Mouse (Mus musculus): ENCODE measurements around the gene Fhl2.
"Not testable (repeated sequence)": the region's sequence is repeated elsewhere in the genome, so short reads cannot be mapped to it uniquely, and the experiment has no call there.

The Fhl2 gene

DNA sequence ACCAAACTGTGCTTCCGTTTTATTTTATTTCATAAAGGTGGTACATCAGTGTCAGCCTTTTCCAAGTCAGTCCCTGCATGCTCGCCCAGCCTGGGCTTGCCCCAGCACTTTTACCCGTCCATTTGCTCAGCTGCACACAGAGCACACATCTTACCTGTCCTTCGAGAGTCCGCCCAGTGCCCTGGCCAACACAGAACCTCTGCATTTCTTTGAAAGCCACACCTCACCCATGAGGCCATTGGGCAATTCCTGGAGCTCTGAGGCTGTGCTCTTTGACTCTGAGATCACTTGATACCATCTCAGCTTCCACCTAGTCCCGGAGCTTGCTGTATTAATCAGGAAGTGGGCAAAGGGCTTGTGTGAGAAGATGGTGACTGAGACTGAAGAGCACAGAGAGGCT is 51.4 kb downstream of the Fhl2 start:
- no peak for DNase-seq

DNA sequence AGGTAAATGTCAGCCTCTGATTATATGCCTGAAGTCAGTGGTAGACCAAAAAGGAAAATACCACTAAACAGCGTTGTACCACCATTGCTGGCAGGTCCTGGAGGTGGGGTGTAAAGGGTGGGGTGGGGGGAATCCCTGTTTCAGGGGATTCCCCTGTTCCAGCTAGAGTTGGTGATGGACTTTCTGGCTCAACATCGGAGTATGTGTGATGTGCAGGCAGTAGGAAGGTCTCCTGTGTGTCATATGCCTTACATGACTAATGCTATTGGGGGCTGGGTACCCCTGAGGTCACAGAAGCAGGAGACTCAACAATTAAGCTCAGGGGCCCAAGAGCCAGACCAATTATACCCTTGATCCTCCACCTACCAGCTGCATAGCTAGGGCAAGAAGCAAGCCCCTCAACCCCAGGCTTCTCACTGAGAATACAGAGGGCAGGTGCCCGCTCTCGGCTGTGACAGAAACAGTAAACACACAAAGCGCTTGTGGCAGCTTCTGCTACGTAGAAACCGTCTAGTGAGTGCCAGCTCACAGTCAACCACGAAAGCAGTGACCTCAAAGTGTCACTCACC is 52.4 kb downstream of the Fhl2 start:
- DNase-seq = no peak

GRCm38 (mm10) chr1:43143791-43144190 is 53.0 kb downstream of the Fhl2 start:
- DNase-seq = no peak

- no peak for DNase-seq
Observed at GRCm38 (mm10) chr1:43143284-43143683, 53.5 kb downstream of the Fhl2 start.

GRCm38 (mm10) chr1:43142849-43143248 is 53.9 kb downstream of the Fhl2 start:
- DNase-seq = no peak

DNA sequence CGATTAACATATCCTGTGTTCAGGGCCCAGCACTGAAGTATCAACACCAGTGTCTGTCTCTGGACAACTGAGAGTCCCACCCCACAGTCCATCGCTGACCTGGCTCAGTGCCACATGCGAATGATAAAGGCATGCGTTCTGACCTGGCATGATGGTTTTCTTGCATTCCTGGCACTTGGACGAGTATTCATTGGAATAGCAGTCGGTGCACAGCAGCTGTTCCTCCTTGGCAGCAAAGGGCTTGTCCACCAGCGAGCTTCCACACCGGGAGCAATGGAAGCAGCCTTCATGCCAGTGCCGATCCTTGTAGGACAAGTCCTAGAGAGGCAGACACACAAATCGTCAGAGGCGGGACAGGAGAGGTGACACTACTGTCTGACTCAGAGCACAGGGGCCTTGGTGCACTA is 55.2 kb downstream of the Fhl2 start:
- DNase-seq = no peak

DNA sequence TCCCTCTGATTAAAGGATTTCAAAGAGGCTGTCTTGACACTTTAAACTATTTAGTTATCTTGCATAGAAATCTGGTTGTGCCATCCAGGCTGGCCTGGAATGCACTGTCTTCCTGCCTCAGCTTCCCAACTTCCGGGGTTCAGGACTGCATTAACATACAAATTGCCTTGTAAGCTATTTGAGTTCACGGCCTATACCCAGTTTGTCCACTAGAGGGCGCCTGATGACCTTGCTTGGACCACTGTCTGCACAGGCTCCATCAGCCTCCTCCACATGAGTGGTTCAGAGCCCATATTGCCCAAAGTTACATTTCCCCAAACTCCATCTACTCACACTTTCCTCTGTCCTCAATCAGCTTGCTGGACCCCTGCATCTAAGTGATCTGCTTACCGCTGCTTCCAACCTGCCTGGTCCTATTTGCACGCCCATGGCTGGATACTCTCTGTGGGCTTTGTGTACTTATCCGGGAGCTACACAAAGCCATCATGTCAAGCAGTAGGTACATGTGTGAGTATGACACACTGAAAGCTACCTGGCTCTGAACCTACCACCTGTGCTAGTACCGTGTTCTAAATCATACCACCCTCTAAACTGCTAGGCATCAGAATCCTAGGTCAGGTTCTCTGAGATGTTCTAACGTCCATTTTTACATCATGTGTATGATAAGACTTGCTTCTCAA is 57.1 kb downstream of the Fhl2 start:
- DNase-seq = peak; percentile 59

DNA sequence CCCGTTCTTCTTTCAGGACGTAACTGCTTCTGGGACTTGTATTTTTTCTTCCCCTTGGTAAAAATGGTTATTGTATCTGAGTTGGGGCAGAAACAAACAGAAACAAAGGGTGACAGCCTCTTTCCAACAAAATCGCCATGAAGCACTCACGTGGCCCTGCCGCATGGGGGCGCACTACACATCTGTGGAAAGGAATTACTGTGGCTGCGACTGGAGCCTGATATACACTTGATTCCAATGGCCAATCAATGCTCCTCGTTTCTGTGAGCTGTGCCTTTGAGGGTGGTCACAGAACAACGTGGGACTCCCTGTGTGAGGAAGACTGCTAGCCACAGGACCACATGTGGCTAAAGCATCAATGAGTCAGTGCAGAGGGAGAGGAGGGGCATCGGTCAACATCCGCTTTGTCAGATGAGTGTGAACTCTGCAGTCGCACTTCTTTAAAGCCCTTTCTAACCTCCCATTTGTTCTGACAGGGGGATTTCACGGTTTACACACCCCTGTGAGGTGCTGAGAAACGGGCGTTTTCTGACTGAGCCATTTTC is 58.4 kb downstream of the Fhl2 start:
- DNase-seq = no peak

DNA sequence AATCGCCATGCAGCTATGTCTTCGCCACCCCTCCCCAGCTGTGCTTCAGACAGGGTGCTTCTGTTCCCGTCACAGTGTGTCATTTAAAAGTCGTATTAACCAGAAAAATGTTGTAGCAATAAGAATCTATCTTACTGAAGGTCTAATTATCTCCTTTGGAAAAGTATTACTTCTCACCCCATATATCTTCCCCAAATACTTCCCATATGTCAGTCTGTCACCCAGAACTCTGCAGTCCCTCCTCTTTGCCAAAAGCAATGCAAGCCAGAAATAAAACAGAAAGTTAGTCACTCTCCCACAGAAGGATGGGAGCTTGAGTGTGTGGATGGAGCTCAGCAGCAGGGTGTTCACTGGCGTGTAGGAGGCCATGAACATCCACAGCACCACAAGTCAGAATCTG is 59.5 kb downstream of the Fhl2 start:
- no peak for DNase-seq

- not testable (repeated sequence) for DNase-seq
Observed at GRCm38 (mm10) chr1:43136488-43137029, 60.2 kb downstream of the Fhl2 start.

- no peak for DNase-seq
Observed at GRCm38 (mm10) chr1:43131591-43131990, 65.2 kb downstream of the Fhl2 start.

DNA sequence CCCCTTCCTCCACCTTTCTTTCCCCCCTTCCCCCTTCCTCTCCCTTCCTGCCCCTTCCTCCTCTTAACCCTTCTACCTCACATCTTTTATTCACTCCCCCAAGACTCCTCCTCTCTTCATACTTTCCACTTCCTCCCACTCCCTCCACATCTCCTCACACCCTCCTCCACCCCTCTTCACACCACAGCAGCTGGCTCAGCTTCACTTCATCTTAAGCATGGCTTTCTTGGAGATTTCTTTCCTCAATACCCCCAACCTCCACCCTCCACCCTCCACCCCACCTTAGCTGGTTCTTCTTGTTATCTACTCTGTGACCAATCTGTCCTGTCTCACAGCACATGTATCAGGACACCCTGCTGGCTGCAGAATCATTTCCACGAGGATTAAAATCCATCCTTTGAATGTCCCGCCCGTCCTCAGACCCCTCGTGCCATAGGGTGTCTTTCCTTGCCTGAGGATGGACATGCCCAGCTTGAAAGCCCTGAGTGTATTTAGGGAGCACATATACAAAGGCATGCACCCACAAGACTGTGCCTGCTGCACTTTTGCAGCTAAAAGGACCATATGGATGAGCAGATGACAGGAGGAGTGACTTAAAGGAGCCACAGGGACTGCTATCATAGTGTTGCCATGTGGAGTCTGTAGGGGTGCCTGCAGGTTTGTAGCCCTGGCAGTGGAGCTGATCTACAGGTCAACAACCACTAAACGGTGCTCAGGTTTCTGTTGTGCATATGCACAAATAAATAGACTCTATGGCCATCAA is 66.4 kb downstream of the Fhl2 start:
- no peak for DNase-seq

DNA sequence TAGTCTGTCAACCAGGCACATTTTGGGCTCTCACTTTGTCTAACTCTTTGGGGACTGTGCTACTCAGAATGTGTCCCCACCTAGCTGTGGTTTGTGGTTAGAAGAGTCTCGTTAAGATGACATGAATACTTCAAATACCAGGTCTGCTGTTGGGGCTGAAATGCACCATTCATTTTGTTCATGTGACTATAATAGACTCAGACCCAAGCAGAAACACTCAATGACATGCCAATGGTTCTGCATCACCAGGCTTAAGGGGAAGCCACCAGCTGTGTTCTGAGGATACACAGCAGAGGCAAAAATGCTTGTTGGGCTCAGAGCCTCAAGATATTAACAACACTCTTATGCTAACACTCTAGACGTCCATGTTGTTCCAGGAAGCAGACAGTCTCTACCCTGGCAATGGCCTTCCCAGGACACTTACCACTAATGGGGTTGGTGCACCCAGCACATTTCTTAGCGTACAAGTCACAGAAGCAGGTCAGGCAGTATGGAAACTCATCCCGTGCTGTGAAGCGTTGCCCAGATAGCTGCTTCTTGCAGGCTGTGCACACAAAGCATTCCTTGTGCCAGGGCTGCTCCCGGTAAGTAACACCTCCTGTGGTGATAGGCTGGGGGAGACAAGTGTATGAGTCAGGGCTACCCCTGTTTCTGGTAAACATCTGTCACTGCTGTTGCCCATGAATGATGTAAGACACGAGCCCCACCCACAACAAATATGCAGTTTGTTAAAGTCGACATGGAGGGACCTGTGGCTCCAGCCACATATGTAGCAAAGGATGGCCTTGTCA is 68.8 kb downstream of the Fhl2 start:
- no peak for DNase-seq

DNA sequence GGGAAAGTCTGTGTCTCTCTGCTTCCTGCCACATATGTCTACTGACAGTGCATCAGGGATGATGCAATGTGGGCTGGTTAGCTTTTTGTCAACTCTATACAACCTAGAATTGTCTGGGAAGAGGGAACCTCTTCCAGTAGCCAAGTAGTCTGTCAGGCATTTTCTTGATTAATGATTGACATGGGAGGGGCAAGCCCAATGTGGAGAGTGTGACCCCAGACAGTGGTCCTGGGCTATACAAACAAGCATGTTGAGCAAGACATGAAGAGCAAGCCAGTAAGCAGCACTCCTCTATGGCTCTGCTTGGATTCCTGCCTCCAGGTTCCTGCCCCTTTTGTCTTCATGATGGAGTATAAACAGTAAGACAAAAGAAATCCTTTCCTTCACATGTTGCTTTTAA is 69.6 kb downstream of the Fhl2 start:
- no peak for DNase-seq

DNA sequence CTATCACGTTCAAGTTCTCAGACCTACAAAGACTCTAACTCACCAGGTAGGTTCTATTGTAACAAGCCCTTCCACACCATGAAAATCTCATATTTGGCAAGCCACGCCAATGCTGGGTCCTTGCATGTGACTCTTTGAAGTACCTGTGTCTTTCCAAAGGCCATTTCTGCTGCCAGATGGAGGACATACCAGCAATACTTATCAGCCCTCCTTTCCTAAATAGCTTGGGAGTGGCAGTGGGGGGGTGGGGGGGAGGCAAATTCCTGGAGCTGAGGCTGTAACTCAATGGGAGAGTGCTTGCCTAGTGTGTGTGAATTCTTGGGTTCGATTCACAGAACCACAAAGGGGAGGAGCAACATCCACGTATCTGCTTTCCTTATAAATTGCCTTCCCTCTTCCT is 72.1 kb downstream of the Fhl2 start:
- DNase-seq = no peak

- DNase-seq = no peak
Observed at GRCm38 (mm10) chr1:43122616-43123015, 74.2 kb downstream of the Fhl2 start.

DNA sequence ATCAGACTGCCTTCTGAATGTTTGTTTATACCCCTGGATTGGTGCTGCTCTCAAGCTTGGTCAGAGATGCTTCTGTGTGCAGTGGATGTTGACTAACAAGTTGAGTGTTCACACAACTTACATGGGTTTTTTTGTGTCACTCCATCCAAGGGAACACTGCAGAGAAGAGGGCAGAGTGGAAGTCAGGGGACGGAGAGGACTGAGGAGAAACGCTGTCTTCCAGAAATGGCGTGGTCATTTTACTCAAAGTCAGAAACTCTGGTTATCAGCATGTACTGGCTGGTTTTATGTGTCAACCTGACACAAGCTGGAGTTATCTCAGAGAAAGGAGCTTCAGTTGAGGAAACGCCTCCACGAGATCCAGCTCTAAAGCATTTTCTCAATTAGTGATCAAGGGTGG is 75.8 kb downstream of the Fhl2 start:
- no peak for DNase-seq

DNA sequence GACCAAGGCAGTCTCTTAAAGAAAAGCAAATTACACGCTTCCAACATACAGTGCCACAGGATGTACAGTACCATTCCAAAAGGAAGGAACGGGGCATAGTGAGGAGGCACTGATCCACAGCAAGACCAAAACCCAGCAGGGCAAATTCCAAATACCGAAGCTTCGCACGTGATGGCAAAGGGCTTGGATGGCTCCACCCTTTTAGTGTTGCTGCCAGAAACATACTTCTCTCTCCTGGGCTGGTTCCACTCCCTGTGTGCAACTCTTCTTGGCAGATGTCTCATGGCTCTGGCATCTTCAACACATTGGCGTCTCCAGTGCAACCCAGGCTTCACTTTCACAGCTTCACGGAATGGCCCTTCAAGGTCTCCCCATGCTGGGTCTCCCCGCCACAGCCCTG is 79.3 kb downstream of the Fhl2 start:
- DNase-seq = no peak

DNA sequence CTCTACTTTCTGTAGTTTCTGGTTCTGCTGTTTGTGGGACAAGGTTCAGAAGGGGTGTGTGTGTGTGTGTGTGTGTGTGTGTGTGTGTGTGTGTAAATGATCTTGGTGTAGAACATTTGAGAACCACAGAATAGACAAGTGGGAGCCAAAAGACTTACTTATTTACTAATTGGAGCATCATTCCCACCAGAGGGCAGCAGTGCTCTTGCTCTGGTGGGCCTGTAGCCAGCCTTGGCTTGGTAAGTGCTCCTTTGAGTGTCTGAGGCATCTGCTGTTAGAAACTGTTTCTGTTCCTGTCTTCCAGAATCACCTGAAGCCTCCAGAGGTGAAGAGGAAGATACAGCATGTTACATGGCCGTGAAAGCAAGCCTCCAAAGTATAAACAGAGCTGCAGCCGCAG is 83.9 kb downstream of the Fhl2 start:
- peak; percentile 42 for DNase-seq

DNA sequence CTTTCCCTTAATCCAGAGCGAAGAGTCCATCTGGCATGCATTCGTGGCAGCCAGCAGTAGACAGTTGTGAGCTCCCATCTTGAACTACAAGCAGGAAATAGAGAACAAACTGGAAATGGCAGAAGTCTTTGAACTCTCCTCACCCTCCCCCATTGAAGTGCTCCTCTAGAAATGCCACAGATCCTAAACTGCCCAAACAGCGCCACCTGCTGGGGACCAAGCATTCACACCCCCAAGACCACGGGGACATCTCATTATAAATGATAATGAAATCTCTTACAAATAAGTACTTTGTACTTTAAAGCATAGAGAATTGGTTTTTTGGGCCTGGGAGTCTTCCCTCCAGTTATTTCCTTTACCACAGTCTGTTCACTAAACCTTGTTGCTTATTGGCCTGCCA is 86.2 kb downstream of the Fhl2 start:
- DNase-seq = peak; percentile 26

GRCm38 (mm10) chr1:43108729-43109128 is 88.1 kb downstream of the Fhl2 start:
- DNase-seq = no peak

DNA sequence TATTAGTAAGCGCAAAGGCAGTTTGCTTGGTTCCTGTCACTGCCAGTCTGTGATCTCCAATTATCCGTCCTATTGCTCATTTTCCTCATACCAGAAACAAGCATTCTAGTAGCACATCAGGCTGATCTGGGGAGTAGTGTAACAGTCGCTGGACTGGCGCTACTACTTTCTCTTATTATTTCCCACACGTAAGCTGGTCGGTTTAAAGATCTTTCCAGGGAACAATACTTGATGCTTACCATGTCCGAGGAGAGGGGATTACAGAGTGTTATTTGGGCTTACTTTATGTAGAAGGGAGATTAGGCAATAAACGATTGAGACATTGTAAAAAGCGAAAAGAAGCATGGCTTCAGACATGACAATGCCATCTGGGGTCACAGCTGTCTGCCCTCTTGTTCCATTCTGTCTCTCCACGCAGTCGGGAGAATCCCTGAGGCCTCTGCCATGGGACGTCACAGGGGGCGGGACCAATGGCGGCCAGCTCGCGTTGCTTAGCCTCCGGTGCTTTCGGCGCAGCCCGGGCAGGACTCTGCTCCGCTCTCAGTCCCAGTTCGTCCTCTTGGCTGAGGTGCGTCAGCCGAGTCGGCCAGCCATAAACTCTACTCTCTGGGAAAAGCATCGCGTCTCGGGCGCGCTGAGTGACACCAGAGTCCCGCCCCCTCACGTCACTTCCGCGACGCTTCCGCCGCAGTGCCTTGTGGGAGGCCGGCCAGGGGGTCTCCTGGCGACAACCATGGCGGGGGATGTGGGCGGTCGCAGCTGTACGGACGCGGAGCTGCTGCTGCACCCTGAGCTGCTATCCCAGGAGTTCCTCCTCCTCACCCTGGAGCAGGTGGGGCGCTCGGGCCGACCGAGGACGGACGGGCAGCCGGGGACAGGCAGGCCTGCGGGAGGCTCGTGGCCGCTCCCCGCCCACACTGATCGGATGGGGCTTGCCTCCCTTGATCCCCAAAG is 98.5 kb downstream of the Fhl2 start, which contains the start of the genes Tgfbrap1 and AI597479:
Tgfbrap1 (minus strand) TSS at position 607 of the 954 bp plus-strand sequence.
AI597479 (plus strand) TSS at position 680 of the 954 bp plus-strand sequence.
- DNase-seq = peak; percentile 91

Measured in cerebellum, adult 11 months (tissue).